Mouse (Mus musculus) stomach, embryonic 14.5 days (tissue): ENCODE measurements at regions not wholly inside any gene's neighbourhood (a gene's known extent, or its start where the extent isn't known, plus 50 kb on each side); places are given as distances from the start of the nearest gene placed in this dataset.

Experiments used
- ATAC-seq: fragments of 200-750 bp; cut with Nextera tagmentation; 2 replicates; pipeline ENCODE4 v1.8.0; 2017; ENCODE audit warnings: low read depth, moderate TSS enrichment; ENCODE audit not compliant: insufficient number of reproducible peaks, insufficient read depth, low FRiP score
- H3K27ac ChIP-seq: fragments of 300-500 bp; sonication (generic); 2 replicates; pipeline ENCODE4 v1.5.1; 2014; ENCODE audit warnings: mild to moderate bottlenecking, low read length, moderate library complexity, mixed read lengths
- H3K27me3 ChIP-seq: fragments of 300-500 bp; sonication (generic); 2 replicates; pipeline ENCODE4 v1.6.1; 2014; ENCODE audit warnings: low read length, control low read depth, mixed read lengths; ENCODE audit not compliant: control insufficient read depth, insufficient read depth
- H3K36me3 ChIP-seq: fragments of 300-500 bp; sonication (generic); 2 replicates; pipeline ENCODE4 v1.6.1; 2014; ENCODE audit warnings: mild to moderate bottlenecking, control low read depth, low read length, moderate library complexity, mixed read lengths; ENCODE audit not compliant: control insufficient read depth, insufficient read depth
- H3K4me1 ChIP-seq: fragments of 300-500 bp; sonication (generic); 2 replicates; pipeline ENCODE4 v1.6.1; 2014; ENCODE audit warnings: low read length, control low read depth, mixed read lengths; ENCODE audit not compliant: control insufficient read depth, insufficient read depth
- H3K4me2 ChIP-seq: fragments of 300-500 bp; sonication (generic); replicated peaks from 2 replicates; pipeline ENCODE4 v1.6.1; 2014; ENCODE audit warnings: low read depth, low read length, control low read depth
- H3K4me3 ChIP-seq: fragments of 300-500 bp; sonication (generic); 2 replicates; pipeline ENCODE4 v1.5.1; 2014; ENCODE audit warnings: low read depth, low read length, control low read depth
- H3K9ac ChIP-seq: fragments of 300-500 bp; sonication (generic); replicated peaks from 2 replicates; pipeline ENCODE4 v1.6.1; 2014; ENCODE audit warnings: low read depth, mild to moderate bottlenecking, control low read depth, low read length, moderate library complexity, mixed read lengths
- H3K9me3 ChIP-seq: fragments of 300-500 bp; sonication (generic); 2 replicates; pipeline ENCODE4 v1.6.1; 2016; ENCODE audit warnings: low read depth, low read length, control low read depth; ENCODE audit not compliant: control insufficient read depth
- WGBS: fragments of 180-500 bp; shearing (Covaris S2); extraction: QIAGEN DNeasy Blood & Tissue Kit; methylation state at CpG from one replicate; pipeline ENCODE4 v1.1.7; 2014; 5-methylcytosine and 5-hydroxymethylcytosine counted together

- H3K4me1 ChIP-seq: no peaks in the 10 kb centered on the region
- no peaks in the 10 kb centered on the region for H3K27me3 ChIP-seq
- ATAC-seq: no peak
- H3K27ac ChIP-seq: no peak overlapping the region
- no peak overlapping the region for H3K4me2 ChIP-seq
- no peaks in the 10 kb centered on the region for H3K9me3 ChIP-seq
- H3K9ac ChIP-seq: no peak overlapping the region
- no peak overlapping the region for H3K4me3 ChIP-seq
- 61% methylated on average over 3 of the region's 3 CpGs for WGBS
- H3K36me3 ChIP-seq: no peaks in the 10 kb centered on the region
These were observed 397.1 kb upstream of the Map3k7 start for GRCm38 (mm10) chr4:31566834-31567233.

GRCm38 (mm10) chr4:31569687-31570086 is 394.2 kb upstream of the Map3k7 start:
- ATAC-seq: no peak

GRCm38 (mm10) chr4:31576982-31577579 is 386.8 kb upstream of the Map3k7 start:
- 29% methylated on average over 4 of the region's 4 CpGs for WGBS
- Histone ChIP-seq H3K27me3 (no peaks in the 10 kb centered on the region), H3K4me2 (no peak overlapping the region), H3K9me3 (no peaks in the 10 kb centered on the region), H3K4me3 (no peak overlapping the region), H3K36me3 (no peaks in the 10 kb centered on the region), H3K4me1 (no peaks in the 10 kb centered on the region), H3K27ac (no peak overlapping the region), H3K9ac (no peak overlapping the region)
- ATAC-seq: peak; percentile 82

More at GRCm38 (mm10) chr4:31569687-31570086, 394.2 kb upstream of the Map3k7 start:
- H3K4me3 ChIP-seq: no peak overlapping the region
- H3K27ac ChIP-seq: no peak overlapping the region
- no peaks in the 10 kb centered on the region for H3K36me3 ChIP-seq
- 71% methylated on average over 1 of the region's 1 CpGs for WGBS
- H3K4me1 ChIP-seq: no peaks in the 10 kb centered on the region
- H3K9me3 ChIP-seq: no peaks in the 10 kb centered on the region
- H3K9ac ChIP-seq: no peak overlapping the region
- H3K4me2 ChIP-seq: no peak overlapping the region
- no peaks in the 10 kb centered on the region for H3K27me3 ChIP-seq

- Histone ChIP-seq H3K36me3 (no peaks in the 10 kb centered on the region), H3K27me3 (no peaks in the 10 kb centered on the region), H3K4me2 (no peak overlapping the region), H3K9ac (no peak overlapping the region), H3K27ac (no peak overlapping the region), H3K4me3 (no peak overlapping the region), H3K9me3 (no peaks in the 10 kb centered on the region), H3K4me1 (no peaks in the 10 kb centered on the region)
- WGBS: 88% methylated on average over 2 of the region's 2 CpGs
- ATAC-seq: no peak
These were observed 380.4 kb upstream of the Map3k7 start for GRCm38 (mm10) chr4:31583495-31583894.

GRCm38 (mm10) chr4:31584171-31584570 is 379.7 kb upstream of the Map3k7 start:
- Histone ChIP-seq H3K27me3 (no peaks in the 10 kb centered on the region), H3K9ac (no peak overlapping the region), H3K4me2 (no peak overlapping the region), H3K4me3 (no peak overlapping the region), H3K4me1 (no peaks in the 10 kb centered on the region), H3K27ac (no peak overlapping the region), H3K36me3 (no peaks in the 10 kb centered on the region), H3K9me3 (no peaks in the 10 kb centered on the region)
- WGBS: 84% methylated on average over 3 of the region's 3 CpGs
- no peak for ATAC-seq

- Histone ChIP-seq H3K27ac (no peak overlapping the region), H3K9ac (no peak overlapping the region), H3K27me3 (no peaks in the 10 kb centered on the region), H3K9me3 (no peaks in the 10 kb centered on the region), H3K4me1 (no peaks in the 10 kb centered on the region), H3K4me2 (no peak overlapping the region), H3K4me3 (no peak overlapping the region), H3K36me3 (no peaks in the 10 kb centered on the region)
- no peak for ATAC-seq
- WGBS: 56% methylated on average over 1 of the region's 1 CpGs
These were observed 369.8 kb upstream of the Map3k7 start for GRCm38 (mm10) chr4:31594089-31594488.

GRCm38 (mm10) chr4:31601536-31601935 is 362.4 kb upstream of the Map3k7 start:
- H3K4me2 ChIP-seq: no peak overlapping the region
- no peaks in the 10 kb centered on the region for H3K27me3 ChIP-seq
- H3K36me3 ChIP-seq: no peaks in the 10 kb centered on the region
- no peak; the same call in 1 of the 2 replicates for ATAC-seq
- H3K27ac ChIP-seq: no peak overlapping the region; the same call in 1 of the 2 replicates
- 24% methylated on average over 8 of the region's 8 CpGs for WGBS
- no peak overlapping the region for H3K4me3 ChIP-seq
- H3K4me1 ChIP-seq: no peaks in the 10 kb centered on the region
- H3K9ac ChIP-seq: no peak overlapping the region
- no peaks in the 10 kb centered on the region for H3K9me3 ChIP-seq

- 81% methylated on average over 2 of the region's 2 CpGs for WGBS
- no peak for ATAC-seq
- H3K27ac ChIP-seq: no peak overlapping the region
- no peaks in the 10 kb centered on the region for H3K9me3 ChIP-seq
- no peak overlapping the region for H3K4me3 ChIP-seq
- no peaks in the 10 kb centered on the region for H3K4me1 ChIP-seq
- H3K4me2 ChIP-seq: no peak overlapping the region
- no peaks in the 10 kb centered on the region for H3K36me3 ChIP-seq
- H3K27me3 ChIP-seq: no peaks in the 10 kb centered on the region
- no peak overlapping the region for H3K9ac ChIP-seq
These were observed 360.1 kb upstream of the Map3k7 start for GRCm38 (mm10) chr4:31603776-31604175.

GRCm38 (mm10) chr4:31608811-31609210 is 355.1 kb upstream of the Map3k7 start:
- H3K9ac ChIP-seq: no peak overlapping the region
- H3K27ac ChIP-seq: no peak overlapping the region
- no peak overlapping the region for H3K4me3 ChIP-seq
- H3K9me3 ChIP-seq: no peaks in the 10 kb centered on the region
- no peak overlapping the region for H3K4me2 ChIP-seq
- no peaks in the 10 kb centered on the region for H3K27me3 ChIP-seq
- H3K4me1 ChIP-seq: 0 out of 2 replicates have a peak, but pooled peaks cover 7% of the 10 kb centered on the region
- WGBS: 69% methylated on average over 8 of the region's 8 CpGs
- no peak for ATAC-seq
- H3K36me3 ChIP-seq: no peaks in the 10 kb centered on the region
